Mouse (Mus musculus) cerebellum, adult 18-20 months (tissue): ENCODE measurements around the gene Espn.
A peak's percentile ranks its signal among the peaks of the same experiment; 100 is the strongest.

ENCODE experiments used
- DNase-seq, 2 experiments: peaks; one replicate each; pipeline ENCODE4 v3.0.0; 2021

Gene Espn

GRCm38 (mm10) chr4:152124361-152124961 lies 27.7 kb downstream of the Espn start:
- DNase-seq, result no peak

GRCm38 (mm10) chr4:152121183-152121505 lies 31.0 kb downstream of the Espn start:
- DNase-seq, result no peak

- DNase-seq, result no peak
These were observed 31.6 kb downstream of the Espn start for GRCm38 (mm10) chr4:152120311-152121182.

- peak in 1 of 2 experiments; percentile 33 for DNase-seq
These were observed 32.5 kb downstream of the Espn start for GRCm38 (mm10) chr4:152119396-152120292.

GRCm38 (mm10) chr4:152117538-152117937 lies 34.6 kb downstream of the Espn start:
- no peak for DNase-seq

- DNase-seq, result no peak
These were observed 36.1 kb downstream of the Espn start, which contains the start of gene Tnfrsf25 for GRCm38 (mm10) chr4:152115921-152116612. Tnfrsf25 (plus strand) TSS chr4:152115934.

GRCm38 (mm10) chr4:152114080-152114479 lies 38.1 kb downstream of the Espn start:
- DNase-seq, result no peak

- no peak for DNase-seq
These were observed 39.8 kb downstream of the Espn start for GRCm38 (mm10) chr4:152112329-152112728.

GRCm38 (mm10) chr4:152110689-152111088 lies 41.5 kb downstream of the Espn start:
- no peak for DNase-seq

GRCm38 (mm10) chr4:152109509-152109908 lies 42.7 kb downstream of the Espn start:
- no peak for DNase-seq

GRCm38 (mm10) chr4:152108673-152109072 lies 43.5 kb downstream of the Espn start:
- DNase-seq, result no peak

GRCm38 (mm10) chr4:152107971-152108509 lies 44.1 kb downstream of the Espn start:
- DNase-seq, result peak; percentile 28 to 32

- peak in 1 of 2 experiments; percentile 22 for DNase-seq
These were observed 44.7 kb downstream of the Espn start for GRCm38 (mm10) chr4:152107493-152107892.

- no peak for DNase-seq
These were observed 45.4 kb downstream of the Espn start for GRCm38 (mm10) chr4:152106746-152107145.

- peak; percentile 66 to 73 for DNase-seq
These were observed 49.1 kb downstream of the Espn start for GRCm38 (mm10) chr4:152103025-152103424.

- DNase-seq, result no peak
These were observed 50.2 kb downstream of the Espn start for GRCm38 (mm10) chr4:152101921-152102320.

- DNase-seq, result no peak
These were observed 51.0 kb downstream of the Espn start for GRCm38 (mm10) chr4:152101081-152101653.

- DNase-seq, result no peak
These were observed 51.6 kb downstream of the Espn start for GRCm38 (mm10) chr4:152100541-152100940.

- no peak for DNase-seq
These were observed 54.0 kb downstream of the Espn start for GRCm38 (mm10) chr4:152097911-152098799.

- DNase-seq, result no peak
These were observed 55.2 kb downstream of the Espn start for GRCm38 (mm10) chr4:152096927-152097326.
